Mouse (Mus musculus) limb, embryonic 12.5 days (tissue): ENCODE data around the gene Rbm5. TPM values are rescaled to one million over a fixed set of nuclear protein-coding genes. Genes with fewer than 3 reads are reported as not detected.

ENCODE experiments used
- ATAC-seq: fragments of 200-750 bp; cut with Nextera tagmentation; 2 replicates; pipeline ENCODE4 v1.8.0; 2017; ENCODE audit warnings: low read depth, moderate TSS enrichment; ENCODE audit not compliant: insufficient number of reproducible peaks, insufficient read depth, low FRiP score, low TSS enrichment
- H3K27ac ChIP-seq: fragments of 300-500 bp; sonication (generic); 2 replicates; pipeline ENCODE4 v1.5.1; 2016; ENCODE audit warnings: mild to moderate bottlenecking, moderate library complexity
- H3K27me3 ChIP-seq: fragments of 300-500 bp; sonication (generic); 2 replicates; pipeline ENCODE4 v1.6.1; 2016; ENCODE audit warnings: mild to moderate bottlenecking, moderate library complexity
- H3K36me3 ChIP-seq: fragments of 300-500 bp; sonication (generic); 2 replicates; pipeline ENCODE4 v1.6.1; 2016; ENCODE audit warnings: mild to moderate bottlenecking, moderate library complexity
- H3K4me1 ChIP-seq: fragments of 300-500 bp; sonication (generic); replicated peaks from 2 replicates; pipeline ENCODE4 v1.6.1; 2016
- H3K4me2 ChIP-seq: fragments of 300-500 bp; sonication (generic); 2 replicates; pipeline ENCODE4 v1.6.1; 2016; ENCODE audit warnings: mild to moderate bottlenecking, moderate library complexity
- H3K4me3 ChIP-seq: fragments of 300-500 bp; sonication (generic); replicated peaks from 2 replicates; pipeline ENCODE4 v1.5.1; 2016; ENCODE audit warnings: mild to moderate bottlenecking
- H3K9ac ChIP-seq: fragments of 300-500 bp; sonication (generic); replicated peaks from 2 replicates; pipeline ENCODE4 v1.6.1; 2016; ENCODE audit warnings: mild to moderate bottlenecking, moderate library complexity
- H3K9me3 ChIP-seq: fragments of 300-500 bp; sonication (generic); 2 replicates; pipeline ENCODE4 v1.6.1; 2016; ENCODE audit warnings: mild to moderate bottlenecking, moderate library complexity
- WGBS: fragments of 180-500 bp; shearing (Covaris S2); methylation state at CpG from one replicate; pipeline ENCODE4 v1.1.7; 2016; 5-methylcytosine and 5-hydroxymethylcytosine counted together
- polyA plus RNA-seq: library from polyadenylated mRNA; unstranded; fragments of >200 nt; fragmentation: Nextera tagmentation; extraction: Ambion mirVana; gene quantifications from 2 replicates; pipeline ENCODE4 v1.2.1, GENCODE M21; 2016

Gene Rbm5
- polyA plus RNA-seq, 1 experiment from 2014 or later: 239 TPM

DNA sequence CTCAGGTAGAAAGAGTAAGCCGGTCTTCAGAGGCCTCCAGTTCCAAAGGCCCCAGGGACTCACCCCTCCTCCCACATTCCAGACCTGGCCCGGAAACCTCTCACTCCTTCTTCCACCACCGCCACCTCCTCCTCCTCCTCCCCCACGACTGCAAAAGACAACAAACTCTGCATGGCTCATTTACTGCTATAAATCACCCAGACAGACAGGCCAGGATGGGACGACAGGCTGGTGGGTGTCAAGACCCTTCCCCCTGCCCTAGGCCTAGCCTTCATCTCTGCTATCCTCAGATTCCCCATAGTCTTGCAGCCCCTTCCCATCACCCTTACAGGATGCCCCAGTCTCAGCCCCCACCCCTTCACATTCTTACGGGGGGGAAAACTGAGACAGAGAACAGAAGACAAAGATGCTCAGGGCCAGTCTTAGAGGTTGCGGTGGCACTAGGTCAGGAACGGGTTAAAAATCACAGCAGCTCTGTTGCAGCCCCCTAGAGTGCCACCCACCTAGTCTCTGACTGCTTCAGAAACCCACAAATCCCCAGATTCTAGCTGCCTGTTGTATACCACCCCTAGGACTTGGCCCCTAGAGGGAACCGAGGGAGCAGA is 71.3 kb downstream of the Rbm5 start:
- peak; percentile 18; the same call in 1 of the 2 replicates for ATAC-seq
- peak overlapping the region; percentile 46 for H3K4me2 ChIP-seq
- WGBS: 2% methylated on average over 9 of the region's 9 CpGs
- H3K9ac ChIP-seq: peak overlapping the region; percentile 44
- no peaks in the 10 kb centered on the region for H3K27me3 ChIP-seq
- H3K9me3 ChIP-seq: no peaks in the 10 kb centered on the region
- H3K27ac ChIP-seq: peak overlapping the region; percentile 66
- H3K4me3 ChIP-seq: peak overlapping the region; percentile 18
- H3K4me1 ChIP-seq: peaks cover 90% of the 10 kb centered on the region
- peaks cover 78% of the 10 kb centered on the region for H3K36me3 ChIP-seq

GRCm38 (mm10) chr9:107698611-107699190 is 72.1 kb downstream of the Rbm5 start:
- Histone ChIP-seq H3K4me1 (peaks cover 82% of the 10 kb centered on the region), H3K4me3 (0 out of 2 replicates have a peak overlapping the region, but pooled peaks have one; percentile 2), H3K27me3 (no peaks in the 10 kb centered on the region), H3K36me3 (peaks cover 77% of the 10 kb centered on the region), H3K4me2 (peak overlapping the region; percentile 46), H3K9ac (peak overlapping the region; percentile 50; the same call in 1 of the 2 replicates), H3K9me3 (no peaks in the 10 kb centered on the region), H3K27ac (peak overlapping the region; percentile 66)
- ATAC-seq: no peak
- whole genome bisulfite sequencing: 13% methylated on average over 14 of the region's 14 CpGs

- Histone ChIP-seq H3K27me3 (no peaks in the 10 kb centered on the region), H3K4me1 (peaks cover 74% of the 10 kb centered on the region), H3K9ac (peak overlapping the region; percentile 50), H3K36me3 (peaks cover 77% of the 10 kb centered on the region), H3K4me2 (peak overlapping the region; percentile 46), H3K9me3 (no peaks in the 10 kb centered on the region), H3K4me3 (peak overlapping the region; percentile 2; the same call in 1 of the 2 replicates), H3K27ac (peak overlapping the region; percentile 66; the same call in 1 of the 2 replicates)
- ATAC-seq: no peak
- 13% methylated on average over 14 of the region's 14 CpGs for WGBS
These were observed 72.8 kb downstream of the Rbm5 start for GRCm38 (mm10) chr9:107697811-107698521.

DNA sequence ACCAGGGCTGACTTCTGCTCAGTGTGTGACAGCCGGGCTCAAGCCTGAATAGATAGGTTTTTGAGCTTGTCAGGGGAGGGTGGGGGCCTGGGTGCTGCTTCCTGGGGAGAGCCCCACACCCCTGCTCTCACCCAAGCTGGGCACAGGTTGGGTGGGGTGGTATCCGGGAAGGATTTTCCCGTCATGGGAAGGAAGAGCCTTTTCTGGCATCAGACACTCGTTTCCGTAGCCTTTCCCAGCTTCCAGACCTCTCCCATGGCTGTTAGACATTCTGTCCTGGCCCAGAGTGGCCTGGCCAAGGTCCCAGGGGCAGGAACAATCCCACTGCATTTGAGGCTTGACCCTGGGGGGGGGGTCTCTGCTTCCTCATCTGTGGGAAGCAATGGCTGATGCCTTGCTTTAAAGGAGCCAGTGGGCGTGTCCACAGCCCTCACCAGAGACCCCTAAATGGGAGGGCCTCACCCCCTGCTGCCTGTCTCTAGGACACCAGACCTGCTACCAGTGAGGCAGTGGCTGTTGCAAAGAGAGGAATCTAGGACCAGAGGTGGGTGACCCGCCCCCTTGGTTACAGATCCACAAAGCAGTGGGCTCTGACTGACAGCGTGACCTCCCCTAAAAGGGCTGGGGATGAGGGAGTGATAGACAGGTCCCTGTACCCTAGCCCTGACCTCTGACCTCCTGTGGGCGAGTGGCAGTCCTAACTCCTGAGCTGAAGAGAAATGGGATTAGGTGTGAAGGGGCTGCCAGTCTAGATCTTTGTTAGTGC is 73.8 kb downstream of the Rbm5 start:
- Histone ChIP-seq H3K4me2 (no peak overlapping the region), H3K9ac (no peak overlapping the region), H3K4me3 (no peak overlapping the region), H3K36me3 (peaks cover 77% of the 10 kb centered on the region), H3K9me3 (no peaks in the 10 kb centered on the region), H3K27me3 (no peaks in the 10 kb centered on the region), H3K27ac (no peak overlapping the region), H3K4me1 (peaks cover 65% of the 10 kb centered on the region)
- WGBS: 45% methylated on average over 9 of the region's 9 CpGs
- no peak for ATAC-seq

- Histone ChIP-seq H3K4me2 (no peak overlapping the region), H3K4me1 (peaks cover 56% of the 10 kb centered on the region), H3K36me3 (peaks cover 78% of the 10 kb centered on the region), H3K9me3 (no peaks in the 10 kb centered on the region), H3K4me3 (no peak overlapping the region), H3K9ac (no peak overlapping the region), H3K27me3 (no peaks in the 10 kb centered on the region), H3K27ac (peak overlapping the region; percentile 50; the same call in 1 of the 2 replicates)
- no peak for ATAC-seq
- WGBS: 40% methylated on average over 6 of the region's 6 CpGs
These were observed 74.7 kb downstream of the Rbm5 start for GRCm38 (mm10) chr9:107696106-107696479.

- no peaks in the 10 kb centered on the region for H3K9me3 ChIP-seq
- no peaks in the 10 kb centered on the region for H3K27me3 ChIP-seq
- no peak overlapping the region for H3K4me3 ChIP-seq
- H3K4me1 ChIP-seq: peaks cover 51% of the 10 kb centered on the region
- peak overlapping the region; percentile 50; the same call in 1 of the 2 replicates for H3K27ac ChIP-seq
- no peak for ATAC-seq
- 89% methylated on average over 12 of the region's 12 CpGs for WGBS
- no peak overlapping the region for H3K9ac ChIP-seq
- H3K4me2 ChIP-seq: no peak overlapping the region
- H3K36me3 ChIP-seq: peaks cover 80% of the 10 kb centered on the region
These were observed 75.2 kb downstream of the Rbm5 start for GRCm38 (mm10) chr9:107695441-107696105.

DNA sequence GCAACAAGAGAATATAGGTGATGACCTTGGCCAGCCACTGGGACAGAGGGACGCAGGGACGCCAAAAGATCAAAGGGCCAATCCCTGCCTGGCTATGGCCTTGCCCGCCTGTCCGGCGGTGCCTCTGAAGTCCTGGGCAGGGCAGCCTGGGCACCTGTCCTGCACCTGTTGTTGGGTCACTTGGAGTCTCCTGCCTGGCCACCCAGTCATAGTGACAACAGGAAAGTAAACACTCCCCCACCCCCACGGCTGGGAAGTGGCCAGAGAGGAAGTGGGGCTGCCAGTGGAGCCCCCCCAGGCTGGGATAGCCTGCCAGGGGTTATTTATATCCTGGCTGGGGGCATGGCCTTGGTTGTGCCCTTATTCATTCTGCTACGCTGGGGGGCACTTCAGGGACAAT is 76.2 kb downstream of the Rbm5 start:
- Histone ChIP-seq H3K9ac (no peak overlapping the region), H3K4me3 (no peak overlapping the region), H3K4me2 (no peak overlapping the region), H3K4me1 (peaks cover 41% of the 10 kb centered on the region), H3K27me3 (no peaks in the 10 kb centered on the region), H3K27ac (no peak overlapping the region), H3K9me3 (no peaks in the 10 kb centered on the region), H3K36me3 (peaks cover 80% of the 10 kb centered on the region)
- 76% methylated on average over 7 of the region's 7 CpGs for WGBS
- ATAC-seq: no peak

DNA sequence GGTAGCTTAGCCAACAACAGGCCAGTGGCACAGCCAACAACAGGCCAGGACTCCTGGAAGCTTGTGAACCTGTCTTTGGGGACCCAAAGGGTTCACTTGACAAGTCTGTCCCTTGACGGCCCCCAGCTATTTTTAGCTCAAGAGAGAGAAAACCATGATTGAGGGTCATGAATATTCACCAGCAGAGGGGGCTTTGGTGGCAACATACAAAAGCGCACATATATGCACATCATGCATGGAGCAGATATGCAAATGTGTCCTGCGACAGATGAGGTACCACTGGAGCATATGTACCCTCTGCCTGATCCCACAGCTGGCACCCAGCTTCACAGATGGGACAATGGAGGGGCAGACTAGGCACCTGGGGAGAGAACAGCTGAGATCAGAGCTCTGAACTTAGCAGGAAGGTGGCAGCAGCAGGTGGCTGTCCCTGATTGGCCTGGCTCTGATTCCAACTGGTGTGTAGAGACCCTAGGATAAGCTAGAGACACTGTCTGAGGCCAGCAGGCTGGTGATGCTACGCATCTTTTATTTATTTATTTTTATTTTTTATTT is 77.3 kb downstream of the Rbm5 start:
- Histone ChIP-seq H3K9me3 (no peaks in the 10 kb centered on the region), H3K9ac (no peak overlapping the region), H3K36me3 (peaks cover 88% of the 10 kb centered on the region), H3K4me1 (peaks cover 30% of the 10 kb centered on the region), H3K27ac (no peak overlapping the region), H3K27me3 (no peaks in the 10 kb centered on the region), H3K4me2 (no peak overlapping the region), H3K4me3 (no peak overlapping the region)
- ATAC-seq: no peak
- 75% methylated on average over 4 of the region's 4 CpGs for WGBS

DNA sequence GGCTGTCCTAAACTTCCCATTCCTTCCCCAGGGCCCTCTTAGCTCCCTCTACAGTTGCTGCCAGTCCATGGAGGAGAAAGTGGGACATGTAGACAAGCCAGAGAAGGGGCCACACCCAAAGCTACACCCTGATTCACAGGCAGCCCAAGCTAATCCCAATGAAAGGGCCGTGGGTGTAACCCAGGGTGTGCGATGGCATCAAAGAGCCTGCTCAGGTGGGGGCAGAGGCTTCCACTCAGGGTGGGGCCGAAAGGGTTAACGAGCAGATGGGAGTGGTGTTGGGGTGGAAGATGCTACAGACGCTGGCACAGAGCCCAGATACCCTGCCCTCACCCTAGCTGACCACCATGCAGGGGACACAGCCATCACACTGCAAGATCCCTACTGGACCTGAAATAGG is 78.0 kb downstream of the Rbm5 start:
- peaks cover 23% of the 10 kb centered on the region for H3K4me1 ChIP-seq
- no peak overlapping the region for H3K4me2 ChIP-seq
- no peak overlapping the region for H3K9ac ChIP-seq
- H3K9me3 ChIP-seq: no peaks in the 10 kb centered on the region
- H3K27me3 ChIP-seq: no peaks in the 10 kb centered on the region
- no peak overlapping the region for H3K4me3 ChIP-seq
- H3K27ac ChIP-seq: no peak overlapping the region
- no peak for ATAC-seq
- 67% methylated on average over 5 of the region's 5 CpGs for WGBS
- peaks cover 95% of the 10 kb centered on the region for H3K36me3 ChIP-seq

- H3K9ac ChIP-seq: no peak overlapping the region
- no peak overlapping the region for H3K4me2 ChIP-seq
- H3K27ac ChIP-seq: no peak overlapping the region
- H3K27me3 ChIP-seq: no peaks in the 10 kb centered on the region
- WGBS: 89% methylated on average over 8 of the region's 8 CpGs
- no peaks in the 10 kb centered on the region for H3K4me1 ChIP-seq
- no peaks in the 10 kb centered on the region for H3K9me3 ChIP-seq
- peaks cover 99% of the 10 kb centered on the region for H3K36me3 ChIP-seq
- no peak for ATAC-seq
- H3K4me3 ChIP-seq: no peak overlapping the region
These were observed 80.4 kb downstream of the Rbm5 start for GRCm38 (mm10) chr9:107690391-107690790.
